Mouse (Mus musculus) heart, adult 2 months (tissue): ENCODE data around the gene Fam221b. TPM values are rescaled to one million over a fixed set of nuclear protein-coding genes. Genes with fewer than 3 reads are reported as not detected.

Experiments used
- DNase-seq, 2 experiments: peaks; one replicate each; pipeline ENCODE4 v3.0.0; 2021
- H3K27ac ChIP-seq: fragments of 200-600 bp; 2 replicates; pipeline ENCODE4 v1.8.1; 2022
- H3K27me3 ChIP-seq: fragments of 200-500 bp; 2 replicates; pipeline ENCODE4 v1.6.1; 2012; ENCODE audit warnings: mild to moderate bottlenecking, low read length, inconsistent platforms, mixed read lengths; ENCODE audit not compliant: control insufficient read depth, insufficient read depth
- H3K36me3 ChIP-seq: fragments of 200-500 bp; 2 replicates; pipeline ENCODE4 v1.6.1; 2012; ENCODE audit warnings: low read length, inconsistent platforms; ENCODE audit not compliant: control insufficient read depth, insufficient read depth
- H3K4me1 ChIP-seq: fragments of 200-500 bp; 2 replicates; pipeline ENCODE4 v1.6.1; 2011; ENCODE audit warnings: low read length; ENCODE audit not compliant: control insufficient read depth, insufficient read depth
- H3K4me3 ChIP-seq: fragments of 200-600 bp; 2 replicates; pipeline ENCODE4 v1.8.1; 2022
- H3K79me2 ChIP-seq: fragments of 200-500 bp; replicated peaks from 2 replicates; pipeline ENCODE4 v1.6.1; 2012; ENCODE audit warnings: mild to moderate bottlenecking, inconsistent platforms, low read length, moderate library complexity, mixed read lengths; ENCODE audit not compliant: control insufficient read depth, insufficient read depth
- H3K9ac ChIP-seq: fragments of 200-500 bp; 2 replicates; pipeline ENCODE4 v1.6.1; 2012; ENCODE audit warnings: low read depth, mild to moderate bottlenecking, control low read depth, inconsistent platforms, low read length, mixed read lengths
- CTCF ChIP-seq: fragments of 200-600 bp; IDR thresholded peaks from 2 replicates; pipeline ENCODE4 v1.8.1; 2022; ENCODE audit warnings: antibody characterized with exemption, mild to moderate bottlenecking, moderate library complexity
- EP300 ChIP-seq: fragments of 200-500 bp; IDR thresholded peaks from 2 replicates; pipeline ENCODE4 v1.6.1; 2011; ENCODE audit warnings: low read depth, low read length, control low read depth; ENCODE audit not compliant: insufficient read depth
- POLR2A ChIP-seq: fragments of 200-500 bp; IDR thresholded peaks from 2 replicates; pipeline ENCODE4 v1.6.1; 2011; ENCODE audit warnings: mild to moderate bottlenecking, low read depth, low read length, control low read depth; ENCODE audit not compliant: insufficient read depth
- WGBS: fragments of 180-500 bp; shearing (Covaris S2); methylation state at CpG from one replicate; pipeline ENCODE4 v1.1.7; 2018; 5-methylcytosine and 5-hydroxymethylcytosine counted together
- intact Hi-C: fragments of 180-260 bp; cut with DNase I; formaldehyde crosslinking; loops from one replicate; pipeline ENCODE4 v1.15.1; 2025
- polyA plus RNA-seq: library from polyadenylated mRNA; depleted of rRNA; stranded (reverse); fragments of >200 nt; gene quantifications from 2 replicates; pipeline ENCODE4 v1.2.3, GENCODE M21; 2012
- total RNA-seq, 2 experiments: library from RNA; stranded (reverse); gene quantifications; 2 replicates each; pipeline ENCODE4 v1.2.3; 2021

Fam221b gene
- total and polyA plus RNA-seq, 3 experiments = 0.16 to 0.43 (median 0.35) TPM

GRCm38 (mm10) chr4:43631956-43632920 lies 36.7 kb downstream of the Fam221b start:
- TF ChIP-seq EP300 (no peak), CTCF (no peak), POLR2A (no peak)
- peak overlapping the region; percentile 95 for H3K27ac ChIP-seq
- WGBS = 57% methylated on average over 40 of the region's 42 CpGs
- H3K4me3 ChIP-seq = peak overlapping the region; percentile 80
- intact Hi-C loops = loop anchor here (2.0 to 10.0 kb wide), 4 partner anchors 25 to 233 kb away; partner anchors contain the start of genes Fam221b, Hint2 and Tmem8b
- no peaks in the 10 kb centered on the region for H3K27me3 ChIP-seq
- peaks cover 5% of the 10 kb centered on the region; the same call in 1 of the 2 replicates for H3K79me2 ChIP-seq
- H3K9ac ChIP-seq = peak overlapping the region; percentile 95
- peaks cover 3% of the 10 kb centered on the region; the same call in 1 of the 2 replicates for H3K36me3 ChIP-seq
- peak; percentile 35 to 56 for DNase-seq
- peaks cover 13% of the 10 kb centered on the region for H3K4me1 ChIP-seq

DNA sequence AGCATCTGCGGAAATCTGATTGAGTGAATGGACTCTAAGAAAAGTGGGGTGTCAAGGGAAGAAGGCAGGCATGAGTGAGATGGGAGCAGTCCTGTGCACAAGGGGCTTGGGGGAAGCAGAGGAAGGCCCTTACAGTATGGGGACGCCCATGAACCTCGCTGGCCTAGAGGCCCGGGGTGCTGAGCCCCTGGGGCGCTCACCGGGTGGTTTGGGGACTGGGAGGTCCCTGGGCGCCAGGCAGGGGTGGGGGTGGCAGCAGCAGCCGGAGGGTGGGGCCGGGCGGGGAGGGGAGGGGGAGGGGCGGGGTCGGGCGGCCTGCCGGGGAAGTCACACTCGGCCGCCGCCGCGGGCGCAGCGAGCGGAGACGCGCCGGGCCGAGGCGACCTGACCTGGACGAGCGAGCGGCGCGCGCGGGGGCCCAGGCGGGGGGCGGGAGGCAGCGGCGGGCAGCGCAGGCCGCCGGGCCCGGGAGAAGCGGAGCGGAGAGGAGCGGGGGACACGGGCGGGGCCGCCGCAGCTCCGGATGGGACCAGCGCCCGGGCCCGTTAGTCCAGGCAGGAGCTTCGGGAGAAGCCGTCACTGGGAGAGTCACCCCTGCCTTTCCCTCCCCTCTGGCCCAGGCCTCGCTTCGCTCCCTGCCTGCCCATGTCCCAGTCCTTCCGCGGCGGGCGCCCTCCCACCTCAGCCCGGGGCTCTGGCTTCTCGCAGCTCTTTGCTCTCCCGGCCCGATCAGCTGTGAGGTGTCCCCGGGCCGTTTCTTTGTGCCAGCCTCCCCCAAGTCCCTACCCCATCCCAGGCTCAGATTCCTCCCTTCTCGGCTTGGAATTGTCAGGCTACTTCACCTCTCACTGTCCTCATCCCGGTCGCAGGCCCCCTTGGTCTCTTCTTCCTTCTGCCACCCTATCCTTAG lies 37.6 kb downstream of the Fam221b start, which contains the start of gene Npr2:
Gene Npr2 (plus strand): TSS at position 890 of the 910 bp plus-strand sequence.
- intact Hi-C loops = loop anchor here (2.0 to 10.0 kb wide), 4 partner anchors 26 to 234 kb away; partner anchors contain the start of genes Fam221b, Hint2 and Tmem8b
- Histone ChIP-seq H3K27ac (peak within 1 kb of the TSS; percentile 95), H3K9ac (peak within 1 kb of the TSS; percentile 95), H3K4me1 (peaks cover 13% of the 10 kb centered on the region), H3K27me3 (no peaks in the 10 kb centered on the region), H3K36me3 (peaks cover 3% of the 10 kb centered on the region; the same call in 1 of the 2 replicates), H3K79me2 (peaks cover 5% of the 10 kb centered on the region; the same call in 1 of the 2 replicates), H3K4me3 (peak within 1 kb of the TSS; percentile 80)
- DNase-seq = peak; percentile 77 to 81
- no peak; the same call in 1 of the 2 replicates for TF ChIP-seq POLR2A
- no peak for TF ChIP-seq CTCF
- TF ChIP-seq EP300 = no peak
- 2% methylated on average over 47 of the region's 70 CpGs for WGBS

DNA sequence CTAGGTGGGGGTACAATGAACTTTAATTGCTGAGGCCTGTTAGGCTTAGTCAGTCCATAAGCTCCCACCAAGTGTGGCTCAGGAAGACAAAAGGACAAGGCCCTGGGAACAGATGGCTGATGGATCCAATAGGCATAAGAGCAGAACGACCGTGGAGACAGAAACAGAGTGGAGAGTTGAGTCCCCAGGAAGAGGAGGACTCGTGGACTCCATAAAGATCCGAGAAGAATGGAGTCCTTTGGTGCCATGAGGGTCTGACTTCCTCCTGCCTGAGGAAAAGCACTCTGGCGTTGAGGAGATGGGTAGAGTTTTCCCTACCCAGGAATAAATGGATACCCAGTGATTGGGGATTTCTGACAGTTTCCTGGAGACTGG lies 38.3 kb downstream of the Fam221b start:
- peaks cover 13% of the 10 kb centered on the region for H3K4me1 ChIP-seq
- DNase-seq = no peak
- intact Hi-C loops = loop anchor here (1.0 to 10.0 kb wide), 5 partner anchors 26 to 234 kb away; partner anchors contain the start of genes Fam221b, Hint2 and Tmem8b
- H3K9ac ChIP-seq = peak overlapping the region; percentile 71
- peaks cover 3% of the 10 kb centered on the region; the same call in 1 of the 2 replicates for H3K36me3 ChIP-seq
- peak overlapping the region; percentile 39 for H3K4me3 ChIP-seq
- peaks cover 5% of the 10 kb centered on the region; the same call in 1 of the 2 replicates for H3K79me2 ChIP-seq
- no peaks in the 10 kb centered on the region for H3K27me3 ChIP-seq
- 24% methylated on average over 5 of the region's 5 CpGs for WGBS
- TF ChIP-seq CTCF = no peak
- peak overlapping the region; percentile 81 for H3K27ac ChIP-seq

DNA sequence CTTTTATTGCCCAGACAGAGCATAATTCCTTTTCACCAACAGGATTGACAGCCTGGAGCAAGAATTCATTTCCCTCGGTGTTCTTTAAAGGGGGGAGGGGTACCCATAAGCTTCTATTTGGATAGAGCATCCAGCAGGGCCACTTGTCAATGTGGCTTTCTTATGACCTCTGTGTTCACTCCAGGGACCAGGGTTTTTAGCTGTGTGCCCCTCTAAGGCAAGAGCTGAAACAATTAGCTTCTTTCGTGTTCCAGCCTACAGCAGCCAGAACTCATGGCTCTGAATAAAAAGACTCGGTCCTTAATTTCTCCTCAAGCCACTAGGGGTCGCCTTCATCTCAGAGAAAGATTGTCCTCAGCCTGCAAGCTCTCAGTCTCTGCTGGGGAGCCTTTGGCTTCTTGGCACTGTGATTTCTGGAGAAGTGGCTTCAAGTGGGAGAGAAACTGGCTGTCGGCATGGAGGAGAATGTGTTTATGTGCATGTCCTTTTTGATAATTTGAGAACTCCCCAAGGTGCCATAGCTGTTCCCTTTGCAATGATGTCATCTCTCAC lies 38.8 kb downstream of the Fam221b start:
- Histone ChIP-seq H3K36me3 (peaks cover 3% of the 10 kb centered on the region; the same call in 1 of the 2 replicates), H3K79me2 (peaks cover 5% of the 10 kb centered on the region; the same call in 1 of the 2 replicates), H3K4me1 (peaks cover 13% of the 10 kb centered on the region), H3K4me3 (no peak overlapping the region), H3K27me3 (no peaks in the 10 kb centered on the region), H3K27ac (peak overlapping the region; percentile 81), H3K9ac (no peak overlapping the region)
- intact Hi-C loops = loop anchor here (1.0 to 10.0 kb wide), 5 partner anchors 27 to 235 kb away; partner anchors contain the start of genes Fam221b, Hint2 and Tmem8b
- TF ChIP-seq POLR2A (0 out of 2 replicates have a peak, but pooled peaks have one; percentile 29), CTCF (peak; percentile 92), EP300 (peak; percentile 79)
- DNase-seq = peak; percentile 73 to 82
- WGBS = 6% methylated on average over 5 of the region's 5 CpGs
